ENCODE assay signal across 12 mouse cellular contexts in the genomic region with DNA sequence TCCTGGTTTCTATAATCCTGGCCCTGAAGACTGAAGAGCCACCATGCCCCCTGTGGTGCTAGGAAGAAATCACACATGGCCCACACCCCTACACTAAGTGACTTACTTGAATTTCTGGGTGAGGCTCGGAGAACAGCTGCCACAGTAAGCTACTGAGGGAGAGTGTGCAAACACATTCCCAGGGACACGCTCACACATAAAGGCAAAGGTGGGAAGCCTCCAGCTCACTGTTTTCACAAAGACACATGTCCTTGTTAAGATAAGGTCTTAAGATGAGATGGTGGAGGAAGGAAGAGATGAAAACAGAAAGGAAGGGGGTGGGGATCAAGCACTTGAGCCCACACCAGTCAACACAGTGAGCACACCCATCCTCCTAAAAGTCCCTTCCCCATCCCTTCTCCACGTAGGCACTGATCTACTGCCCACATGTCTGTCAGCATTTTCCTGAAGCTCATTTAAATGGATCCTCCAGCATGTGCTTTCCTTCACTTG.
A peak's percentile ranks its signal among the peaks of the same experiment; 100 is the strongest.
DNase-seq lines count a peak whose midpoint lies in the region; ATAC-seq and TF ChIP-seq lines count a peak whose summit lies in the region.
"Had no signal": no experiment of that assay in that cellular context is flagged by ENCODE, and none has a peak within 500 bp of the region (broad histone marks: within the 10 kb centered on the region; RNA-seq: fewer than 3 reads in every experiment).

No protein-coding gene starts in this region.

- no peak for DNase-seq in gastrocnemius, adult 2 months
- DNase-seq in gastrocnemius, postnatal 4 days (ENCODE audit: low spot score in 2 of 2): no peak
- peak; percentile 75 for DNase-seq in lung, postnatal 0 days (ENCODE audit: low spot score)
- no peak for DNase-seq in lung, adult 2 months
- no peak for DNase-seq in embryo, embryonic 10 days (ENCODE audit: low spot score)
- DNase-seq: cerebellum, adult 9-10 months; gastrocnemius, postnatal 36 days had no signal

- ATAC-seq in lung, postnatal 0 days: peak; percentile 73
- peak; percentile 21 for ATAC-seq in activated CD4-positive, CD25-positive, alpha-beta regulatory T cell, adult 4 months
- 0 out of 2 replicates have a peak, but pooled peaks have one; percentile 41 for ATAC-seq in megakaryocyte-erythroid progenitor cell, adult 5-6 weeks (replicated peaks; ENCODE audit: low FRiP score, low TSS enrichment, poor library complexity, severe bottlenecking)
- no peak for ATAC-seq in intestine, embryonic 16.5 days
- ATAC-seq: midbrain, embryonic 16.5 days had no signal

- H3K27me3 ChIP-seq in lung, postnatal 0 days (replicated peaks; ENCODE audit: insufficient read depth, low read length): no peaks in the 10 kb centered on the region
- H3K27me3 ChIP-seq in intestine, embryonic 16.5 days (replicated peaks; ENCODE audit: control insufficient read depth, insufficient read depth, low read length): no peaks in the 10 kb centered on the region
- H3K27me3 ChIP-seq: stomach, embryonic 15.5 days had no signal

- 54% methylated on average over 3 of the region's 3 CpGs for WGBS in lung, postnatal 0 days
- 38% methylated on average over 3 of the region's 3 CpGs for WGBS in lung, adult 2 months
- 78% methylated on average over 3 of the region's 3 CpGs for WGBS in intestine, embryonic 16.5 days

- no peak for TF ChIP-seq CTCF in gastrocnemius, adult 2 months (IDR thresholded peaks at IDR 0.05)
- peak; percentile 54 for TF ChIP-seq CTCF in lung, postnatal 0 days (IDR thresholded peaks at IDR 0.05)
- TF ChIP-seq CTCF in lung, adult 2 months (IDR thresholded peaks at IDR 0.05; ENCODE audit: insufficient read depth, low read length): no peak

- intact Hi-C loops in gastrocnemius, adult 2 months (cut with DNase I): no loop called here

- H3K4me2 ChIP-seq in lung, postnatal 0 days (replicated peaks; ENCODE audit: low read depth, low read length): no peak overlapping the region
- no peak overlapping the region for H3K4me2 ChIP-seq in intestine, embryonic 16.5 days (ENCODE audit: low read depth, low read length)
- H3K4me2 ChIP-seq: stomach, embryonic 15.5 days had no signal

- no peak overlapping the region for H3K9ac ChIP-seq in lung, postnatal 0 days (replicated peaks; ENCODE audit: low read depth)
- H3K9ac ChIP-seq in intestine, embryonic 16.5 days (ENCODE audit: low read depth, low read length): no peak overlapping the region
- H3K9ac ChIP-seq: stomach, embryonic 15.5 days had no signal

- no peaks in the 10 kb centered on the region for H3K9me3 ChIP-seq in lung, postnatal 0 days (ENCODE audit: low read length)
- H3K9me3 ChIP-seq in intestine, embryonic 16.5 days (ENCODE audit: control insufficient read depth, low read length): no peaks in the 10 kb centered on the region
- H3K9me3 ChIP-seq: stomach, embryonic 15.5 days had no signal

- no peak for TF ChIP-seq POLR2A in lung, adult 2 months (IDR thresholded peaks at IDR 0.05; ENCODE audit: borderline replicate concordance, extremely low read depth, low read depth, low read length)

- peak; percentile 33; the same call in 1 of the 2 replicates for TF ChIP-seq EP300 in lung, postnatal 0 days (IDR thresholded peaks at IDR 0.05)

- no peaks in the 10 kb centered on the region for H3K4me1 ChIP-seq in lung, postnatal 0 days (ENCODE audit: insufficient read depth, low read depth, low read length)
- H3K4me1 ChIP-seq in lung, adult 2 months (ENCODE audit: control insufficient read depth, insufficient read depth, low read length): peaks cover 24% of the 10 kb centered on the region
- 0 out of 2 replicates have a peak, but pooled peaks cover 5% of the 10 kb centered on the region for H3K4me1 ChIP-seq in intestine, embryonic 16.5 days (ENCODE audit: control insufficient read depth, insufficient read depth, low read length)
- H3K4me1 ChIP-seq: stomach, embryonic 15.5 days had no signal

- H3K4me3 ChIP-seq in gastrocnemius, adult 2 months: no peak overlapping the region
- H3K4me3 ChIP-seq in lung, postnatal 0 days (ENCODE audit: low read depth, low read length): no peak overlapping the region
- no peak overlapping the region for H3K4me3 ChIP-seq in lung, adult 2 months (replicated peaks; ENCODE audit: extremely low read depth, low read depth, low read length)
- H3K4me3 ChIP-seq in intestine, embryonic 16.5 days (ENCODE audit: low read length): no peak overlapping the region
- H3K4me3 ChIP-seq: stomach, embryonic 15.5 days had no signal

- peaks cover 11% of the 10 kb centered on the region; the same call in 1 of the 2 replicates for H3K36me3 ChIP-seq in lung, postnatal 0 days (ENCODE audit: insufficient read depth, low read length)
- 0 out of 2 replicates have a peak, but pooled peaks cover 11% of the 10 kb centered on the region for H3K36me3 ChIP-seq in intestine, embryonic 16.5 days (ENCODE audit: control insufficient read depth, insufficient read depth, low read length)

- peak overlapping the region; percentile 59 for H3K27ac ChIP-seq in gastrocnemius, adult 2 months
- H3K27ac ChIP-seq in lung, postnatal 0 days (ENCODE audit: low read length): peak overlapping the region; percentile 63
- no peak overlapping the region for H3K27ac ChIP-seq in intestine, embryonic 16.5 days (ENCODE audit: low read length)
- H3K27ac ChIP-seq: stomach, embryonic 15.5 days had no signal
